20 mouse cellular contexts compared by ENCODE assay signal in genomic region chr1:60035044-60035443, GRCm38 (mm10). TPM values are rescaled to one million over a fixed set of nuclear protein-coding genes. Genes with fewer than 3 reads are reported as not detected.
DNase-seq lines count a peak whose midpoint lies in the region; ATAC-seq and TF ChIP-seq lines count a peak whose summit lies in the region.
"Had no signal": no experiment of that assay in that cellular context is flagged by ENCODE, and none has a peak within 500 bp of the region (broad histone marks: within the 10 kb centered on the region; RNA-seq: fewer than 3 reads in every experiment).

No protein-coding gene starts in this region.

- no peak overlapping the region for H3K9ac ChIP-seq in midbrain, postnatal 0 days (replicated peaks; ENCODE audit: low read length, poor library complexity, severe bottlenecking)
- no peak overlapping the region for H3K9ac ChIP-seq in midbrain, embryonic 11.5 days (ENCODE audit: low read length)
- no peak overlapping the region for H3K9ac ChIP-seq in forebrain, postnatal 0 days
- H3K9ac ChIP-seq: limb, embryonic 13.5 days; liver, embryonic 14.5 days had no signal

- H3K4me3 ChIP-seq in midbrain, postnatal 0 days (ENCODE audit: low read depth, low read length) = no peak overlapping the region
- H3K4me3 ChIP-seq in midbrain, embryonic 11.5 days (ENCODE audit: low read depth, low read length) = no peak overlapping the region
- no peak overlapping the region for H3K4me3 ChIP-seq in forebrain, postnatal 0 days (ENCODE audit: low read depth, low read length)
- H3K4me3 ChIP-seq: embryonic facial prominence, embryonic 10.5 days; limb, embryonic 13.5 days had no signal

- TF ChIP-seq CTCF in midbrain, postnatal 0 days (IDR thresholded peaks at IDR 0.05) = no peak
- no peak for TF ChIP-seq CTCF in forebrain, postnatal 0 days (IDR thresholded peaks at IDR 0.05; ENCODE audit: low read depth)

- no peaks in the 10 kb centered on the region for H3K4me1 ChIP-seq in midbrain, postnatal 0 days (ENCODE audit: insufficient read depth, low read length)
- H3K4me1 ChIP-seq in midbrain, embryonic 11.5 days (ENCODE audit: control insufficient read depth, insufficient read depth, low read length) = no peaks in the 10 kb centered on the region
- no peaks in the 10 kb centered on the region for H3K4me1 ChIP-seq in forebrain, postnatal 0 days (ENCODE audit: insufficient read depth)
- H3K4me1 ChIP-seq: embryonic facial prominence, embryonic 10.5 days; limb, embryonic 13.5 days had no signal

- ATAC-seq in midbrain, postnatal 0 days (ENCODE audit: low FRiP score) = no peak
- ATAC-seq in midbrain, embryonic 11.5 days (ENCODE audit: low FRiP score) = no peak
- ATAC-seq in forebrain, postnatal 0 days = peak; percentile 87
- ATAC-seq in megakaryocyte progenitor cell, adult 5-6 weeks (replicated peaks; ENCODE audit: poor library complexity) = no peak
- ATAC-seq in megakaryocyte-erythroid progenitor cell, adult 5-6 weeks (replicated peaks; ENCODE audit: low FRiP score, low TSS enrichment, poor library complexity, severe bottlenecking) = no peak
- ATAC-seq: inflammation-experienced regulatory T-cells, adult 6 months had no signal

- H3K4me2 ChIP-seq in midbrain, postnatal 0 days (ENCODE audit: low read depth, low read length, poor library complexity, severe bottlenecking) = no peak overlapping the region
- H3K4me2 ChIP-seq in midbrain, embryonic 11.5 days = no peak overlapping the region
- no peak overlapping the region for H3K4me2 ChIP-seq in forebrain, postnatal 0 days (ENCODE audit: low read depth)
- H3K4me2 ChIP-seq: limb, embryonic 13.5 days had no signal

- no peaks in the 10 kb centered on the region for H3K27me3 ChIP-seq in midbrain, postnatal 0 days (ENCODE audit: insufficient read depth, low read length)
- H3K27me3 ChIP-seq in midbrain, embryonic 11.5 days (ENCODE audit: control insufficient read depth, insufficient read depth, low read length) = no peaks in the 10 kb centered on the region
- H3K27me3 ChIP-seq in forebrain, postnatal 0 days (ENCODE audit: insufficient read depth, low read length) = no peaks in the 10 kb centered on the region
- H3K27me3 ChIP-seq: limb, embryonic 13.5 days had no signal

- H3K9me3 ChIP-seq in midbrain, postnatal 0 days (ENCODE audit: low read length) = no peaks in the 10 kb centered on the region
- no peaks in the 10 kb centered on the region for H3K9me3 ChIP-seq in midbrain, embryonic 11.5 days (ENCODE audit: control insufficient read depth, low read length)
- H3K9me3 ChIP-seq in forebrain, postnatal 0 days (ENCODE audit: low read length) = no peaks in the 10 kb centered on the region
- H3K9me3 ChIP-seq: embryonic facial prominence, embryonic 10.5 days; limb, embryonic 13.5 days had no signal

- H3K27ac ChIP-seq in midbrain, postnatal 0 days (ENCODE audit: low read depth, low read length) = no peak overlapping the region
- no peak overlapping the region for H3K27ac ChIP-seq in midbrain, embryonic 11.5 days (ENCODE audit: low read depth, low read length)
- H3K27ac ChIP-seq in forebrain, postnatal 0 days (ENCODE audit: low read depth, low read length) = no peak overlapping the region
- H3K27ac ChIP-seq: embryonic facial prominence, embryonic 10.5 days; limb, embryonic 13.5 days; liver, embryonic 14.5 days had no signal

- no peaks in the 10 kb centered on the region for H3K36me3 ChIP-seq in midbrain, postnatal 0 days (ENCODE audit: insufficient read depth, low read length)
- no peaks in the 10 kb centered on the region for H3K36me3 ChIP-seq in midbrain, embryonic 11.5 days (ENCODE audit: control insufficient read depth, insufficient read depth, low read length)
- H3K36me3 ChIP-seq in forebrain, postnatal 0 days (ENCODE audit: insufficient read depth) = no peaks in the 10 kb centered on the region
- H3K36me3 ChIP-seq: embryonic facial prominence, embryonic 10.5 days; limb, embryonic 13.5 days had no signal

- DNase-seq in frontal cortex, postnatal 36 days (ENCODE audit: low spot score in 2 of 2) = peak; percentile 10 to 75
- DNase-seq in frontal cortex, postnatal 14 days (ENCODE audit: low spot score in 2 of 2) = no peak
- DNase-seq in midbrain, postnatal 0 days (ENCODE audit: low spot score) = peak; percentile 20
- no peak for DNase-seq in midbrain, embryonic 11.5 days (ENCODE audit: low spot score, missing footprints)
- DNase-seq in forebrain, postnatal 0 days = peak; percentile 70
- peak; percentile 10 to 67 for DNase-seq in layer of hippocampus, postnatal 14 days (ENCODE audit: low spot score in 2 of 2)
- DNase-seq: adrenal gland, postnatal 25 days; cerebellum, postnatal 36 days; gastrocnemius, postnatal 10 days; heart, adult 18-20 months; heart, postnatal 4 days; kidney, adult 8-10 months; kidney, postnatal 4 days; thymus, postnatal 4 days had no signal

- 86% methylated on average over 2 of the region's 2 CpGs for WGBS in midbrain, postnatal 0 days
- 89% methylated on average over 2 of the region's 2 CpGs for WGBS in midbrain, embryonic 11.5 days
- 82% methylated on average over 2 of the region's 2 CpGs for WGBS in forebrain, postnatal 0 days

RNA-seq across cellular contexts. Expression of gene Ica1l, which starts 7.9 kb away (rescaled TPM):
- total RNA-seq in midbrain, postnatal 0 days (2014; rRNA removed) = 63.8 and 76.5 TPM in 2 replicates
- polyA plus RNA-seq in midbrain, postnatal 0 days (2015; fragmentation: Nextera tagmentation; extraction: Ambion mirVana) = 76.6 and 79.4 TPM in 2 replicates
- 3.6 and 3.7 TPM in 2 replicates for polyA plus RNA-seq in midbrain, embryonic 11.5 days (2014; fragmentation: Nextera tagmentation; extraction: Ambion mirVana)
- 63.2 and 63.6 TPM in 2 replicates for total RNA-seq in forebrain, postnatal 0 days (2014; rRNA removed)
- 57.3 and 67.5 TPM in 2 replicates for polyA plus RNA-seq in forebrain, postnatal 0 days (2015; fragmentation: Nextera tagmentation; extraction: Ambion mirVana)
- 10 to 100 TPM; 33.7 to 36.5 TPM for total RNA-seq in layer of hippocampus, postnatal 14 days (2021)
- total RNA-seq in megakaryocyte progenitor cell, adult 5-6 weeks (2015) = 0.24 and 1.2 TPM in 2 replicates
- 0.64 and 1.0 TPM in 2 replicates for total RNA-seq in megakaryocyte progenitor cell, adult 5-6 weeks (2017)
- total RNA-seq in megakaryocyte-erythroid progenitor cell, adult 5-6 weeks (2014; fragmentation: Nextera tagmentation) = 1.2 and 2.4 TPM in 2 replicates
- 2.9 and 4.8 TPM in 2 replicates for total RNA-seq in megakaryocyte-erythroid progenitor cell, adult 5-6 weeks (2017)

Comparison
In these comparisons a context has a peak if more than half of its experiments do, and no peak if none do; other contexts are left out.
1. DNase-seq: peak in frontal cortex, postnatal 36 days (2 of 2), midbrain, postnatal 0 days (single experiment), forebrain, postnatal 0 days (single experiment) and layer of hippocampus, postnatal 14 days (2 of 2); none in frontal cortex, postnatal 14 days (0 of 2) and midbrain, embryonic 11.5 days (single experiment).
2. RNA of gene Ica1l, which starts 7.9 kb away (total RNA-seq): 63.8 to 76.5 TPM in midbrain, postnatal 0 days, 63.2 to 63.6 TPM in forebrain, postnatal 0 days and 33.7 to 36.5 TPM in layer of hippocampus, postnatal 14 days; 1.2 to 4.8 TPM in megakaryocyte-erythroid progenitor cell, adult 5-6 weeks and 0.24 to 1.2 TPM in megakaryocyte progenitor cell, adult 5-6 weeks; every median in the first group is over 4 times any median in the second.